Mouse (Mus musculus) common myeloid progenitor, adult 5-6 weeks (primary cell): ENCODE measurements around the gene Nipal4. TPM values are rescaled to one million over a fixed set of nuclear protein-coding genes. Genes with fewer than 3 reads are reported as not detected.

Source experiments
- ATAC-seq: replicated peaks from 2 replicates; pipeline ENCODE4 v1.8.0; 2016; ENCODE audit warnings: low read depth, mild to moderate bottlenecking, moderate TSS enrichment, inconsistent platforms; ENCODE audit not compliant: poor library complexity, severe bottlenecking
- total RNA-seq: library from RNA; stranded (forward); fragments of 200-1000, 187-1606 nt; gene quantifications from 2 replicates; pipeline ENCODE4 v1.2.3, GENCODE M21; 2017

Nipal4 gene
- total RNA-seq, 1 experiment from 2014 or later, result not detected

GRCm38 (mm10) chr11:46169908-46170307 lies 3.6 kb upstream of the Nipal4 start:
- no peak for ATAC-seq

GRCm38 (mm10) chr11:46168506-46168905 lies 2.2 kb upstream of the Nipal4 start:
- no peak for ATAC-seq

- ATAC-seq, result no peak
Measured at GRCm38 (mm10) chr11:46157462-46157861, 8.8 kb downstream of the Nipal4 start.

GRCm38 (mm10) chr11:46156945-46157344 lies 9.4 kb downstream of the Nipal4 start:
- no peak for ATAC-seq

- ATAC-seq, result no peak
Measured at GRCm38 (mm10) chr11:46146619-46147018, 19.7 kb downstream of the Nipal4 start.

- no peak for ATAC-seq
Measured at GRCm38 (mm10) chr11:46145163-46145875, 21.0 kb downstream of the Nipal4 start.

- ATAC-seq, result no peak
Measured at GRCm38 (mm10) chr11:46143342-46143741, 23.0 kb downstream of the Nipal4 start.

GRCm38 (mm10) chr11:46134899-46135298 lies 31.4 kb downstream of the Nipal4 start:
- no peak for ATAC-seq

GRCm38 (mm10) chr11:46131022-46131986 lies 35.0 kb downstream of the Nipal4 start:
- ATAC-seq, result no peak

GRCm38 (mm10) chr11:46128548-46128945 lies 37.8 kb downstream of the Nipal4 start:
- ATAC-seq, result peak; percentile 45

- peak; percentile 75 for ATAC-seq
Measured at GRCm38 (mm10) chr11:46127621-46128547, 38.4 kb downstream of the Nipal4 start.

GRCm38 (mm10) chr11:46126827-46127410 lies 39.4 kb downstream of the Nipal4 start:
- no peak for ATAC-seq

- ATAC-seq, result no peak
Measured at GRCm38 (mm10) chr11:46126317-46126716, 40.0 kb downstream of the Nipal4 start.

GRCm38 (mm10) chr11:46125835-46126229 lies 40.5 kb downstream of the Nipal4 start:
- ATAC-seq, result no peak

- ATAC-seq, result no peak
Measured at GRCm38 (mm10) chr11:46125093-46125834, 41.0 kb downstream of the Nipal4 start.

- no peak for ATAC-seq
Measured at GRCm38 (mm10) chr11:46123328-46123866, 42.9 kb downstream of the Nipal4 start.

GRCm38 (mm10) chr11:46122875-46123274 lies 43.4 kb downstream of the Nipal4 start:
- no peak for ATAC-seq

- no peak for ATAC-seq
Measured at GRCm38 (mm10) chr11:46121666-46122065, 44.6 kb downstream of the Nipal4 start.

GRCm38 (mm10) chr11:46120084-46120483 lies 46.2 kb downstream of the Nipal4 start:
- ATAC-seq, result no peak
